Mouse (Mus musculus) thymus, postnatal 14 days (tissue): Measurements from ENCODE around the gene Depdc1b.
A peak's percentile ranks its signal among the peaks of the same experiment; 100 is the strongest.

ENCODE experiments used
- DNase-seq: peaks from one replicate; pipeline ENCODE4 v3.0.0; 2021

Depdc1b gene

DNA sequence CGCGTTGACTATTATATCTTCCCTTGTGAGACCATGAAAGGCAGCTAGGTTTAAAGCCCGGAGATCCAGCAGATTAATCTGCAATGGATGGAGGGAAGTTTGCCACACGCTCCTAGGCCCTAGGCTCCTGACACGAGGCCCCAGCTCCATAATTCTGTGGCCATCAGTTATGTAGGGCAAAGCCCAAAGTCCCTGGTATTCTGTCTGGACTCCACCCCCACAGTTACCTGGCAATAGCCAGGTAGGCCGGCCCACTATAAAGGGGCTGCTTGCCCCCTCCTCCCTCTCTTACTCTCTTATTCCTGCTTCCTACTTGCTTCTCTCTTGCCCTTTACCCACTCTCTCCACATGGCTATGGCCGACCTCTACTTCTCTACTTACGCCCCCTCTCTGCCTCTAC is 2.9 kb downstream of the Depdc1b start:
- DNase-seq: no peak

DNA sequence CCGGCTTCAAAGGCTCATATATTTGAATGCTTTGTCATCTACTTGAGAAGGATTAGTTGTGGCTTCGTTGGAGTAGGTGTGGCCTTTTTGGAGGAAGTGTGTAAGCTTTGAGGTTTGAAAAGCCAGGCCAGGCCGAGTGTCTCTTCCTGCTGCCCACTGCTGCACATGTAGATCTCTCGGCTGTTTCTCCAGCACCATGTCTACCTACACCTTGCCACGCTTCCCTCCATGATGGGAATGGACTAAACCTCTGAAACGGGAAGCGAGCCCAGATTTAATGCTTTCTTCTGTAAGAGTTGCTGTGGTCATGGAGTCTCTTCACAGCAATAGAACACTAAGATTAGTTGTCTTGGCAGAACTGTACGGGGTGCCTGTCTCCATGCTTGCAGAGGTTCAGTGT is 4.1 kb downstream of the Depdc1b start:
- DNase-seq: no peak

DNA sequence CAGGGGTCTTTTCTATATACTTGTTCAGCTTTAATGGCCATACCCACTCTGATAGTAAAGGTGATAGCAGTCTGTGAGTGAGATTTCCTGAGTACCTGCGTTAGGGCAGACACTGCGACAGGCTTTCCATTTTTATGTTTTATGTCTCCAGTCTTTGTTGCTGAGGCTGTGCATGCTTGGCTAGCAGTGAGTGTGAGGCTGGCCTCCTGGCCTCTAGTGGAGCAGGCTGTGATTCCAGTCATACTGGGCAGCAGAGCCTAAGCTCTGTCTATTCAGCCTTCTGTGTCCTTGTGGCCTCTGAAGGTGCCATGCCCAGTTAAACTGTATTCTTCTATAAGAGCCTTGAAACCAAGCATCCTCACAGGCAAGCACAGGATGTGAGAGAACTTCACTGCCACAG is 6.3 kb downstream of the Depdc1b start:
- no peak for DNase-seq

DNA sequence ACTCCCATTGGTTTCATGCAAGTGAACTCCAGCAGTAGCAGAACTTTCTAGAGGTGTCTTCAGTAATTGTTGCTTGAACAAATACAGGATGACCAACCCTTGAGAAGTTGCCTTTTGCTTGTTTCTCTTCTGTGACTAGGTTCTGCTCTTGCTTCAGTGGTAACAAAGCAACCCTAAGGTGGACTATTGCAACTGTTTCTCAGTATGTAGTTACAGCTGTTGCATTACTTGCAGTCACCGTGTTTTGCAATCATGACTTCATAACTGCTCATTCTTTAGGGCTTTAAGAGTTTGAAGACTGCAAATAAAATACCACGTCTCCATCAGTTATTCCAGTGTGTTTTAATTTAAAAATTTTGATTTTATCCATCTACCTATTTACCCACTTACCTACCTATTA is 7.2 kb downstream of the Depdc1b start:
- DNase-seq: no peak

DNA sequence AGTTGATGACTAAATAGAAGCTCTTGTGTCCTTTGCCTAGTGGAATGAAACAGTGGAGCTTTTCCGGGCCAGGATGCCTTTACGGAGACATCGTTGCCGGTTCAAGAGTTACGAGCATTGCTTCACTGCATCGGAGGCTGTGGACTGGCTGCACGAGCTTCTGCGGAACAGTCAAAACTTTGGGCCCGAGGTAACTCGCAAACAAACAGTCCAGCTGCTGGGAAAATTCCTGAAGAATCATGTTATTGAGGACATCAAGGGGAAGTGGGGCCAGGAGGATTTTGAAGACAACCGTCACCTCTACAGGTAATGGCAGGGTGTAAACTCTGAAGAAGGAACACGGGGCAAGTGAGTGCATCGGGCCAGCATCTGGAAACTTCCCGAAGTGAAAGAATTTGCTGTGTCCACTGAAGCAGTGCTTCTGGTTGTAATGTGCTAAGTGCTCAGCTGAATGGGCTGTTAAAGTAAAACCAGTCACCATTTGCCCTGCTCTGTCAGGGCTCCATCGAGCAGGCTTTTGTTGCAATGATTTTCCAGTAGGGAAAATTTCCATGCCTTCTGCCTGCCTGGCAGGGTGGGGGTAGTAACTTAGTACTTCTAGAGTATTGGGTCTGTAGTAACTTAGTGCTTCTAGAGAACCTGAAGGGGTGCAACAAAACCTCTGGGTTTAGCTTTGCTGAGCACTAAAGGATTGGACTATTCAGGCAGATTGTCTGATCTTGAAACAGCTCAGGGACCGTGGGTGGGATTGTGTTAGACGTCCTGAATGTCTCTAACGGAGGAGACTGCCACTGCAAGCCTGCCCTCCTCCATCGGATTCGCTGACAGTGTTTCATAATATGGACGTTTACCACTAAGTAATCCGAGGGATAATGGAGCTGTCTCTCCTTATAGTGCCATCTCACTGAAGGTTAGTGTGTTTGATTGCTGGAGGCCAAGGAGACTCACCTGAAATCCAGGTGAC is 8.0 kb downstream of the Depdc1b start:
- no peak for DNase-seq

DNA sequence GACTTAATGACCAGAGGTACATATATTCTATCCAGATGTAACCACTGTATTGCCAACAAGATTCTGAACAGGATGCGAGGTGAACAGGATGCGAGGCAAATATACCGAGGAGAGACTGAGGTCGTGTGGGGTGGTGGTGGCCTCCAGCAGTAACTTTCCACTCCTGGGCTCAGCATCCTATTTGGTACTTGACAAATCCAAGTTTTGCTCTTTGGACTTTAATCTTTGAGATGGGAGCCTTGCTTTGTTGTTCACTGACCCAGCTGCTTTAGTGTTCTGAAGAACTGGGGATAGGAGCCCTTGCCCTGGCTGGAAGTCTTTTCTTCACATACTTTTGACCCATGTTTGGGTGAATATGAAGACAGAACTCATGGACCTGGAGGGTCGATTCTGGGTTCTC is 9.7 kb downstream of the Depdc1b start:
- DNase-seq: no peak

DNA sequence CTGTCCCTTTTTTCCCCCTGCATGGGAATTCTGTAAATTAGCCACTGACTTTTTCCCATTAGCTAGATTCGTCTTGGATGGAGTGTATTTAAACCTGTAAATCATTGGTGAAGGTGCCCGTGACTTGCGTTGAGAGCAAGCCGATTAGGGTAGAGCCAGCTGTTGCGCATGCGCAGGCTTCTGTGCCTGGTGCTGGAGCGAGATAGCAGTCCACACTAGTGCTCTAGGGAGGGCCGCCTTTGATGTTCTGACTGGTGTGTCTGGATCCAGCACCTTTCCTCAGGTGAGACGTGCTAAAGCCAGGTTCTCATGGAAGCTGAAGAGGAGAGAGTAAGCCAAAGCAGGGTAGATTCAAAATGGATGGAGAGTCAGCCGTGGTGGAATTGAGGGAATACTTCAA is 10.2 kb downstream of the Depdc1b start:
- DNase-seq: no peak

DNA sequence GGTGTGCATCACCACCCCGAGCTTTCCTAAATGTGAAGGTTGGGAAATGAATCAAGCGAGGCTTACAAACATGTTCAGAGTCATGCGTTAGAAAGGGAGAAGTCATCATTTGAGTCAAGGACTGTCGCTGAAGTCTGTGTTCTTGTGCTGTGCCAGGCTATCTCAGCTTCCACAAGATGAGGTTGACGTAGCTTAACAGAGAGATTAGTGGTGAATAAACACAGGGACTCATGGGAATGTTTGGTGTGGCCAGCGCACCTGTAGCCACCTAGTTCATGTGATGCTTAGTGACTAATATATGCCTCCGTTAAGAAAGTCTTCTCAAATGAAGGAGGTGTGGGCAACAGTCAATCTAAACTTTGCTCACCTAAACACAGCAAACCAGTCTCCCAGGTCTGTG is 10.9 kb downstream of the Depdc1b start:
- DNase-seq: no peak

DNA sequence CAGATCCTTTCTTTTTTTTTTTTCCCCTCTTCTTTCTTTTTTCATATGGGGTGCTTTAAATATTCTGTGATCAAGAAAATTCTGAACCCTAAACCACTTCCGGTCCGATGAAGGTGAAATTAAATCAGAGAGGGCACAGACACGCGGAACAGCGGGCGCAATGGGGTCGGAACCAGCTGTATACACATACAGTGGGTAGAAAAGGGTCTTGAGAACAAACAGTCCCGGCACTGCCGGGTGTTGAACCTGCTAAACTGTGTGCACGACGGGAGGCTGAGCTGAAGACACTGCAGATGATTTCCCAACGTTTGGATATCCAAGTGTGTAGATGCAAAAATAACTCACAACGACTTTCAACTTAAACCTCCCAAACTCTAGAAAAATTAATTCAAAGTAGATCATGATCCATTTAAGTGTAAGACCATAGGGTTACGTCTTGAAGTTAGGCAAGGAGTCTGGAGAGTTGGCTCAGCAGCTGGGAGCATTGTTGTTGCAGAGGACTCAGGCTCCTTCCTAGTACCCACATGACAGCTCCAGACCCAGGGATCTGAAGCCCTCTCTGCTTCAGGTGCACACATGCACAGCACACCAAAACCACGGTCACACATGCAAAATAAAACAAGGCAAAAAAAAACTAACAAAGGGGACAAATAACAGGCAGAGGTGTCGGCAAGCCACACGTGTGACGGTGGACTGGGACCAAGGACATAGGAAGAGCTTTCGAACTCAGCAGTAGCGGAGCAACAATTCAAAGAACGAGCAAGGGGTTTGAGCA is 12.5 kb downstream of the Depdc1b start:
- DNase-seq: no peak

DNA sequence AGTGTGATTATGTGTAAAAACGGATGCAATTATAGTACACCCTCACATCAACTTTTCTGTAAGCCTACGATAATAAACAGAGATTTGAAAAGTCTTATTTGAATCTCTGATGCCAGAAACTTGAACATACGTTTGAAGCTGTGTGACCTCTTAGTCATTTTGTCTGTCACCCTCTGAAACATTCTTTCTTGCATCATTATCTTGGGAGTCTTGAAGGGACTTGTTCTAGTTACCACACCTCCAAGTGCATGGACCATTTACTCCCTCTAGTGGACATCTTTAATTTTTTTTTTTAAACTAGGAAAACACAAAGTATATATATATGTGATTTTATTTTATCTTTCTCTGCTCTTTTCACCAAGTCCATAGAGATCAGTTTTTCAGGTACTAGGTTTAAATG is 13.6 kb downstream of the Depdc1b start:
- no peak for DNase-seq

DNA sequence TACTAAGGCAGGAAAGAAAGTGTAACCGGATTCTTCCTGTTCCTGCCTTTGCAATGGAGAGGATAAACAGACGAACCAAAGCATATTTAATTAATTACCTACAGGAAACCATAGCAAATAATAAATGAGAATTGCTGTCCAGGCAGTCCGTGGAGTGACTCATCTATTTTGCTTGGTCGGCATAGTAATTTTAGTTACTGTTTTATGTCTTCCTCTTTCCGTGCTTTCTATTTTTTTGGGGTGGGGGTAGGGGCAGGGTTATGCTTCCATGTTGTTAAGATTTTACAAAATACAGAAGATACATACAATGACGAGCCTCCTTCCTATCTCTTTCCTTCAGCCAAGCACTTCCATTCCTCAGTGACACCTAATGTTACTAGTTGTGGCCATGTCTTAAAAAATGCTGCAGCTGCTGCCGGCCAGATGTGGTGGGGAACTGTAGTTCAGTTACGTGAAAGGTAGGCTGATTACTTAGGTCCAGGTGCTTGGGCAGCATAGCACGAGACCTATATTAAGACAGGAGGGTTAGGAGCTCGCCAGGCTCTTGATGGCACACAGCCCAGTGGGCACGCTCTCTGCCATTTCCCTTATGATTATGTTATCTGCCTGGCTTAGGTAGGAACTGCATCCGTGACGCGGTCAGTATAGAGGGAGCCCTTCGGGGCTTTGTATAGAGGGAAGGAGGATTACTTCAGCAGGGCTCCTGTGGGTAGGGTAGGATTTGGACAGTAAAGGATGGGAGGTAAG is 19.3 kb downstream of the Depdc1b start:
- DNase-seq: no peak

DNA sequence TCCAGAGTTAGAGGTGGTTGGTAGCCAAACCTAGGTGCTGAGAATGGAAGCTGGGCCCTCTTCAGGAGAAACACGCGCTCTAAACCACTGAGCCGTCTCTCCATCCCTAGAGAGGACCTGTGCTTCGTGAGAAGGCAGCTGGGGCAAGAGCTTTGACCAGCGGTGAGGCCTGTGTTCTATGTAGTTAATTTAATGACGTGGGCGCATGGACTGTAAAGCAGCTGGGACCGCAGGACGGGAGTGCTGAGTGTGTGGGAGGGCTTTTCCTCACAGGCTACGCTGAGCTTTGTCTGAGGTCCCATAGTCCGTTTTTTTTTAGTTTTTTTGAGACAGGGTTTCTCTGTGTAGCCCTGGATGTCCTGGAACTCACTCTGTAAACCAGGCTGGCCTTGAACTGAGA is 20.1 kb downstream of the Depdc1b start:
- DNase-seq: no peak

DNA sequence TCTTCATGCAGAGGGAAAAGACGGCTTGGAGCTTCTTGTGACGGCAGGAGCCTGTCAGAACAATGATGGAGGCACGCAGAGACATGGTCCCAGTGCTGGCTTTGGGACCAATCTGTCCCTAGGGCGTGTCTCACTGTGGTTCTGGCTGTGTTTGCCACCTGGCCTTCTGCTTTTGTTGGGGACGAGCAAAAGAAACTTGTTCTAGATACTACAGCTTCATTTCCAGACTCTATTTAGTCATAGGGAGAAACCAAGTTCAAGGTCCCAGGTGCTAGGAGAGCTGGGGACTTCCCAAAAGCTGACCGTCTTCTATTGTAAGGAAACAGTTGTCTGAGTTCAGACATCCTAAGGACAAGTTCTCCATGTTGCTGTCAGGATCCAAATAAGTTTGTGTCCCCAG is 21.2 kb downstream of the Depdc1b start:
- no peak for DNase-seq

DNA sequence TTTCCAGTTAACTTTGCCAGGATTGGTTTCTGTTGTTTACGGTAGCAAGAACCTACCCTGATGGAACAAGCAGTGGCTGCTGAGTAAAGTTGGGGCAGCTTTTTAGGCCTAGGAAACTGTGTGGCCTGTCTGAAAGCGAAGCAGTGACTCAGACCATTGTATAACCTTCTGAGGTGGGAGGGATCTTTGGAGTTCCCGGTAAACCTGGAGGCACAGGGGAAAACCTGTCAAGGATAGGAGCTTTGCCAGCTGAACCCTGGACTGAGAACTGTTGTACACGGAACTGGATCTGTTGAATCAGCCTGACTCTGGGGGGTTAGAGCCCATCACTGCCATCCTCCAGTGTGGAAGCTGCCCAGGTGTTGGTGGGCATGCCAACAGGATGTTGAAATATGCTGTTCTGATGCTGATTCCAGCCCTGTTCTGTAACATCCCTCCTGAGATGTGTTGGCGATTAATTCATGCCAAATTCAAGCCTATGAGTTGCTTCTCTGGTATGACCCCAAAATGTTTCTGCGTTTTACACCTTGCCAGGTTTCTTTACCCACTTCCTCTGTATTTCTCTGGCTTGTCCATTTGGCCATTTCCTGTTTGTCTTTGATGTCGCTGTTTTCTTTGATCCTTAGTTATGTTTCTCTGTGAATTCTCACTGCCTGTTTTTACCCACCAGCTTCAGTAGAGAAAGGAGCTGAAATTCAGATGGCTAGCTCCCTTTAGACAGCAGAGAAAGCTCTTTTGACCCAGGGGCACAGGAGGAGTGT is 22.1 kb downstream of the Depdc1b start:
- DNase-seq: no peak

DNA sequence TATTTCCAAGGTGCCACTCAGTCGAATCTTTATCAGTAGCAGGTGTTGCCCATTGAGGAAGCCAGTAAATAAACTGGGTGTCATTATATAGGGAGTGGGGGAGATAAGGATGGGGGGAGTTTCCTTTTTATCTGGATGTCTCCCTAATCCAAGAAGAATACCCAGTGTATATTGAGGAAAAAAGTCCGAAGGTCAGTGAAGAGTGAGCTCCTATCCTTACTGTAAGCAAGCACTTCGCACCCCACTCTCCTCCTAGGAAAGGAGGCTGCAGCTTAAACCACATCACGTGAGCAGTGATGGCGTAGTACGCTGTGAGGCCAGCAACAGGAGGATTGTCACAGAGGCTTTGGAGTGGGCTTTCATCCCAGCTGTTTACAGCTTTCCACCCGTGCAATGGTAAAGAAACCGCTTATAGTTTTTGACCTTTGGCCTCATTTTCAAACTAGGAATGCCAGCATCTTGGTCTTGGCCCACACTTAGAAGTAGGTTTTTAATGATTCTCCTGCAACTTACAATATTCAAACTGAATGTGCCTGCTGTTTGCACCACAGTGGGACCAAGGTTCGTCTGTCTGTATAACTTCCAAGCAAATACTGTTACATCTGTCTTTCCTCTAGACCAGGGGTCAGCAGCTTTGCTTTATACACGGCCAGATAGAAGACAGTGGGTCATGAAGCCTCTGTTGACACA is 23.9 kb downstream of the Depdc1b start:
- DNase-seq: no peak

DNA sequence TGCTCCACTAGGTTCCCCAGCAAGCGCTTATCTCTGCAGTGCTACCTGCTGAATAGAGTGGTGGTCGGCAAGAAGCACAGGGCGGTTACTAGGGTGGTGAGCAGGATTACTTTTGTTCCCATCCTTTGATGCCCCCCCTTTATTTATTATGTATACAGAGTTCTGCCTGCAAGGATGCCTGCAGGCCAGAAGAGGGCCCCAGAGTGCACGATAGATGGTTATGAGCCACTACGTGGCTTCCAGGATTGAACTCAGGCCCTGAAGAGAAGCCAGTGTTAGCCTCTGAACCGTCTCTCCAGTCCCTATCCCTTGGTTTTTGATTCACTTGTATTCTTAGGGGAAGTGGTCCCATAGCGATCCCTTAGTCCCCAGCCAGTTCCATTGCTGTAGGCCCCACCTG is 25.5 kb downstream of the Depdc1b start:
- peak; percentile 24 for DNase-seq

DNA sequence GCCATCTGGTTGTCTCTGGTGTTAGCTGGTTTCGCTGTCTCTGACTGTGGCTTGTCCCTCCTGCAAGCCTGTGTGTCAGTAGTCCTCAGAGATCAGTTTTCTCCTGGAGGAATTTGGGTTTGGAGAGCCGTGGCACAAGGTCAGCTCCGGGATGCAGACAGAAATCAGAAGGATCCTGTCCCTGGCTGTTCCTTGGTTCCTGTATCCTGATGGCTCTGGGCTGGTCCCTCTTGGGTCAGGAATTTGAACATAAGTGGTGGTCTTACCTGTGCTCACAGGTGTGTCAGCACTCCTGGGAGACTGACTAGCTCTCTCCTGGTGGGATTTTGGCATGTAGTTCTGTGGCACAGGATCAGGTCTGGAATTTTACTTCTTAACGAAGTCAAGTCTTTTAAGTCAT is 29.6 kb downstream of the Depdc1b start:
- DNase-seq: no peak

DNA sequence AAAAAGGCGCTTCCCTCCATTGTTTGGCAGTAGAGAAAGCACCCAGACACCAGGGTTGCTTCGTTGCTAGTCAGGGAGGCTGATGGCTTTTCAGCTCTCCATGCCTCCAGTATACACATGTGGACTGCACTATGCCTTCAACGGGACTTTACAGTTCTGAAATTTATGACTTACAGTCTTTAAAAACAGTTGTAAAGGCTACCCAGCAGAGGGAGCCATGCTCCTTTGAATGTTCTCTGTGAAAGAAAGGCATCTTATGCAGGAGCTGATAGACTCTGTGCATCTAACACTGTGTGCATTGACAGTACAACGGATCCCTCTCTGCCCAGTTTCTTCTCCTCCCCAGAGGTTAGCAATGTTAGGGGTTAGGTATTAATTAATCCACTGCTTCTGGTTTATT is 30.9 kb downstream of the Depdc1b start:
- DNase-seq: peak; percentile 53

DNA sequence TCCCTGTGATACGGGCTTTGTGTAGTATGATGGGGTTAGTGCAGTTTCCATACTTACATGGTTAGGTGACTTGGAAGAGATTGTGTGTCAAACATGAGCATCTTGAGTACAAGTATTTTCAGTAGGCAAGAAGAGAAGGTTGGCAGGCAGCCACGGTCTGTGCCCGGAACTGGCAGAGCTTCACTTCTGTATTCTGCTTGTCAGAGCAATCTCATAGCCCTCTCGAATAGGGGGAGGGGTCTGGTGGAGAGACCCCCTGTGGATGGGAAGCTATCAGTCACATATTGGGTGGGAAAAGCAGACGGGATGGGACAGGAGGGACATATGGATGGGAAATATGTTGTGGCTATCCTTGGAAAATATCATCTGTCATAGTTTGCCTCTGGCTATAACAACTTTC is 33.5 kb downstream of the Depdc1b start:
- no peak for DNase-seq

DNA sequence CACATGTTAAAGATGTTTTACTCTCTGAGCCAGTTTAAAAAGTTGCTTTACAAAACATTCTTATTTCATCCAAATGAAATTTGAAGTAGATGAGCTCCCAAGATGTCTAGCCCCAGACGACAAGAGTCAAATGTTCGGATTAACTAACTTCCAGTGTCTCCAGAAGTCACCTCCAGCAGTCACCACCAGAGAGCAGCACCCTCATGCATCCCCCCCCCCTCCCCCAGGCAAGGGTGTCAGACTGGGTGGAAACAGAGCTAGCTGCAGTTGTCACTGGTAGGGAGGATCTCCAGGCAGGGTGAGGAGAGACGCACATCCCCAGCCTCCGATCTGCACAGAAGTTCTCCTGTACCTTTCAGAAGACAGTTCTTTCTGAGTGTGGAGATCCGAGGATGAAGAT is 37.6 kb downstream of the Depdc1b start:
- DNase-seq: no peak

DNA sequence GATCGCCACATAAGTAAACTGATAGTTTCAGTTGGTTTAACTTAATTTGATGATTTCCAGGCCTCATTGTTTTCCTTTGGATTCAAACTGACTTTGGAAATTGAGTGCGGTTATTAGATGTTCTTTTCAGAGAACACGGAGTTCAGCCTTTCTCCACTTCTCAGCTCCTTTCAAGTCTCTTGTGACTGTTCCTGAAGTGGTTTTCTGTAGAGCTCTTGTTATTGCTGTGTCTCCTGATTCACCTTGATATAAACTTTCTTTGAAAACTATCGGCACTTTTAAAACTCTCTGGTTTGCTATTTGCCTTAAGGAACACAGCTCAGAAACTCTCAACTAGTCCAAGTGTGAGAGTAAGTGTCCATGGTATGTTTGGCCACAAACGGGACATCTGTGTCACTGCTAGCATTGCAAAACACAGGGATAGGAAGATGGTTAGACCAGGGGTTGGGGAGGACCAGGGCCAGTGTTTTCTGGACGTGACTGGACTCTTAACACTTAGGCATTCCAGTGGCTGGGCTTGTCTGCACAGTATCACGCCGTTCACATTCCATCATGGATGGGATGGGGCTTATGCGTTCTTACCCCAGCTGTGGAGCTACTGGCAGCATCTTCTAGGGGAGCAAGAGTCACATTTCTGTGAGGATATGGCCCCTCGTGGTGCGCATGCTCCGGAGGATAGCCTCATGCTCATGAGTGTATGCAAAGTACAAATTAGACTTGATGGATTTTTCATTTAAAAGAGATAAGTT is 38.8 kb downstream of the Depdc1b start:
- no peak for DNase-seq
